Mouse (Mus musculus) gastrocnemius, postnatal 14 days (tissue): Measurements from ENCODE around the gene 4930415O20Rik. TPM values are rescaled to one million over a fixed set of nuclear protein-coding genes. Genes with fewer than 3 reads are reported as not detected.
"Not testable (repeated sequence)": the region's sequence is repeated elsewhere in the genome, so short reads cannot be mapped to it uniquely, and the experiment has no call there.

Experiments
- DNase-seq: peaks from one replicate; pipeline ENCODE4 v3.0.0; 2021; ENCODE audit warnings: mixed read lengths
- intact Hi-C: fragments of 180-260 bp; cut with DNase I; formaldehyde crosslinking; loops from one replicate; pipeline ENCODE4 v1.15.1; 2025; ENCODE audit warnings: low total_unique reads
- total RNA-seq, 2 experiments: library from RNA; stranded (reverse); gene quantifications; 2 replicates each; pipeline ENCODE4 v1.2.3; 2021

The 4930415O20Rik gene
- total RNA-seq, 2 experiments from 2014 or later: 0.44 TPM; not detected in 1

DNA sequence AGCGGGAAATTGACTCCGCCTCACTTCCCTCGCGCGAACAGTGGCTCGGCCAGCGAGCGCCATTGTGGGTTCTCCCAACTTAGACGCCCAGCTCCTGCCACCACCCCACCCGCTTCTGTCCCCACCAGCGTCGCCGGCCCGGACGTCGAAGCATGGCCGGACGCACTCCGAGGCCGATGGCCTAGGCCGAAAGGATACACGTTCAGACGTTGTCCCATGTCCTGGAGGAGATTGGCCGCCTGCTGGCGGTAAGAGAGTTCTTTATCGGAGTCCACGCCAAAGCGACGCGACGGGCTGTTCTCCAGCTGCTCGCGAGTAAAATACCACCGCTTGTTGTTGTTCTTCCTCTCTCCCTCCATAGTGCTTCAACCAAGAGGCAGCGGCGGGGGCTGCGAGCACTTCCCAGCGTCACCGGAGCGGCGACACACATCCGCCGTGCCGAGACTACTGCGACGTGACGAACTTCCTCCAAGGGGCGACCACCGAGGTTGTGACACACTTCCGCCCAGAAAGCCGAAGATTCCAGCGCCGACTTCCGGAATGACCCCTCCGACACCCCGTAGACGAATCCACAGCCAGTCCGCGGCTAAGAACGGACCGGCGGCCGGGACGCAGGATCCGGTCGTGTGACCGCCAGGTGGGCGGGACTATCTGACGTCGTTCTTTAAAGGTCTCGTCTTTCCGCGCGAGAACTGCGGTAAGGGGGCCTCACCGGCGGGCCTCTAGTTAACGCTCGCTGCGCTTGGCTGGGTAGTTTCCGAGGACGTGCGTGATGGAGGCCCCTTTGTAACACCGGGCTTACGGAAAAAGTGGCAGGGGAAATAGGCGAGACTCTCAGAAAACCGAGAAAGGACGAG lies 3.3 kb upstream of the 4930415O20Rik start:
- intact Hi-C loops: no loop called here
- peak; percentile 99 for DNase-seq

DNA sequence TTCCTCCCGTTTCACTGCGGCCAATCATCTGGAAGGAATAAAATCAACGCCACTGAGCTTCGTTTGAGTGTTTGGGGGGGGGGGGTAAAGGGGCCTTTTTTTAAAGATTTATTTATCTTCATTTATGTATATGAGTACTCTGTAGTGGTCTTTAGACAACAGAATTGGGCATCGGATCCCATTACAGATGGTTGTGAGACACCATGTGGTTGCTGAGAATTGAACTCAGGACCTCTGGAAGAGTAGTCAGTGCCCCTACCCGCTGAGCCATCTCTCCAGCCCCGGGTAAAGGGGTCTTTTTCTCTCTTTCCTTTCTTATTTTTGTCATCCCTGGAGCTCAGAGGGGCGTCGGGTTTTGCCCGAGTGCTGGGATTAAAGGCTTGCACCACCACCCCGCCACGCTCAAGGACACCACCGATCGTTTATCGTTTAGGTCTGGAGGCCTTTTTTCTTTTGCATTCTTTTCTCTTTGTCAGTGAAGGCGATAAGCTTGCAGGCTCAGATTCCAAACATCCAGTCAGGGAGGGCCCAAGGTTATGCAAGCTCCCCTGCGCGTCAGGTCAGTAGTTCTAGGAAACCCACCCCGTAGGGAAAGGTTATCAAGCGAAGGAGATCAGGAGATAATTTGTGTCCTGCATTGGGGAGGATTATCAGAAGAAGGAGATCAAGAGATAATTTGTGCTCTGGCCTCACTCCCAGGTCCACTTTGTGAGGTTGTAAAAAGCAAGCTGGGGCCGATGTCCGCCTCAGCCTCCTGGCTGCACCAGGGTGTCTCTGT lies 2.4 kb upstream of the 4930415O20Rik start:
- no peak for DNase-seq
- intact Hi-C loops: no loop called here

- intact Hi-C loops: no loop called here
- DNase-seq: no peak
Observed at GRCm38 (mm10) chr15:98569216-98569615, 1.6 kb upstream of the 4930415O20Rik start.

DNA sequence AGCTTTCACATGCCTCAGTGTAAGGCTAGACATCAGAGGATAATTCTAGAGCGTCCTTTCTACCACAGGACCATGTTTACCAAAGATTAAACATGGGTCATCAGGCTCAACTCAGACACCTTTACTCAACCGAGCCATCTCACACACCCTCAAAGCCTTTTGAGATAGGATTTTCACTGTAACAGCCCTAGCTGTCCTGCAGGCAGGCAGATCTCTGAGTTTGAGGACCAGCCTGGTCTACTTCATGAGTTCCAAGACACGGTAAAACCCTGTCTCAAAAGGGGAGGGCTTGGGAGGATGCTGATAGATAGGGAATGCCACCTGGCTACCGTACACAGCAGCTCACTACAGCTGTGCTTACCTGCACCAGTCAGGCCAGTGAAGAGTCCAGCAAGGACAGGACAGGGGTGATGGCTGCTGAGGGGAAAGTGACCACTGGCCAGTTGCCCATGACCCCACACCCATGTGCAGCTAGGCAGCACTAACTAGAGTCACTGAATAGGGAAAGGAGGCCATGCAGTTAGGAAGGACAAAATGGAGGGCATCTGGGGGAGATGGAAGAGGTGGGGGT lies 924 bp upstream of the 4930415O20Rik start:
- intact Hi-C loops: no loop called here
- no peak for DNase-seq

DNA sequence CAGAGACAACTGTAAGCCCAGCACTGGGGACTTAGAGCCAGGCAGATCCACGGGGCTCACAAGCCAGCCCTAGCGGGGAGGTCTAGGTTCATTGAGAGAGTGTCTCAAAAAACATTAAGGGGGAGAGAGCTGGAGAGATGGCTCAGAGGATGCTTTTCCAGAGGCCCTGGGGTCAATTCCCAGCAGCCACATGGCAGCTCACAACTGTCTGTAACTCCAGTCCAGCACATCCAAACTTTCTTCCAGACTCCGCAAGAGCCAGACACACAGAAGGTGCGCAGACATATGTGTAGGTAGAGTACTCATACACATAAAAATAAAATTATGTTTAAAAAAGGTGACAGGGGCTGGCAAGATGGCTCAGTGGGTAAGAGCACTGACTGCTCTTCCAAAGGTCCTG lies 2.5 kb downstream of the 4930415O20Rik start:
- intact Hi-C loops: no loop called here
- DNase-seq: no peak

DNA sequence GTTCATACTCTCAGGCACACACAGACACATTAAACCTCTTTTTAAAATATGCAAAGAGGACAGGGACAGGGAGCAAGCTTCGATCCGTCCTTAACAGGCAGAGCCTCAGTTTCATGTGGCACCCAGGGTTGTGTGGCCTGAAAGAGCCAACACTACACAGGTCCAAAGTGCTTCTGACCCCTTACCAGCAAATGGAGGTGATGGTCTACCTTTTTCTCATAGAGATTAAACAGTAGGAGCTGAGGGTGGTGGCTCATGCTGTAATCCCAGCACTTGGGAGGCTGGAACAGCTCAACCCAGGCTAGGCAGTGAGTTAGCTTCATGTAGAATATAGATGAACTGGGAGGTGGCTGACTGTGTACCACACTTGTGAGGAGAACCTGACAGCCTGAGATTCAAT lies 8.5 kb downstream of the 4930415O20Rik start:
- no peak for DNase-seq
- intact Hi-C loops: no loop called here

GRCm38 (mm10) chr15:98579795-98580464 lies 9.1 kb downstream of the 4930415O20Rik start:
- intact Hi-C loops: loop anchor here (2.0 kb wide), 1 partner anchor 37 kb away; no protein-coding TSS in a partner anchor
- DNase-seq: peak; percentile 69

DNA sequence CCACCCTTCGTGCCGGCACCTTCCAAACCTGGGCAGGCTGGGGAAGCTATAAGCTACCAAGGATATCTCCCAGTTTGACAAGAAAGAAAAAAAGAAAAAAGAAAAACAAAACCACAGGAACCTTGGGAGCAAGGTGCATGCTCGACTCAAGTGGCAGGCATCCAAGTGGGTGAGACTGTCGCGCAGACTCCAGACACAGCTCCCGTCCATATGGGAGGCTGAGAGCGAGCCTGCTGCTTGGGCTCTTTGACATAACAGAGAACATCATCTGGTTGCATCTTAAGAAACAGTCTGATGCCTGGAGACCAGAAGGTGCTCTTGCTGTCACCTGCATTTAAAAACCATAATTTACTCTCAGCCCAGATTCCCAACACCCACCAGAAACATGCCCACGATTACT lies 11.6 kb downstream of the 4930415O20Rik start:
- intact Hi-C loops: no loop called here
- DNase-seq: no peak

DNA sequence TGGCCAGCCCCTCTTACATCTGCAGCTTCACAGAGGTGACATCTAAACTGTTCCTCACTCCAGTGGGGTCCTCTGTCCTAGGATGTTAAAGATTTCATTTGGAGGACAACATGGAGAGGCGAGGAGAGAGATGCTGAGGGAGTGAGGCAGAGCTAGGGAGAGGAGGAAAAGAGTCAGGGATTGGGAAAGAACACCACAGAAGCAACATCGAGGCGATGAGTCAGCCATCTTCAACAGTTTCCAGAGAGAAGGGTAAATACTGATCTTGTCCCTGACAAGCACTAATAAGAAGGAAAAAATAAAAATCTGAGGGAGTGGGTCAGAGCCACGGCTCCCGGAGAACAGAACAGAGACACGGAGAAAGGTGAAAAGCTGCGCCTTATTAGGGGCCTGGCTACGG lies 12.2 kb downstream of the 4930415O20Rik start:
- intact Hi-C loops: no loop called here
- no peak for DNase-seq

GRCm38 (mm10) chr15:98585421-98585820 lies 14.6 kb downstream of the 4930415O20Rik start:
- DNase-seq: no peak
- intact Hi-C loops: no loop called here

DNA sequence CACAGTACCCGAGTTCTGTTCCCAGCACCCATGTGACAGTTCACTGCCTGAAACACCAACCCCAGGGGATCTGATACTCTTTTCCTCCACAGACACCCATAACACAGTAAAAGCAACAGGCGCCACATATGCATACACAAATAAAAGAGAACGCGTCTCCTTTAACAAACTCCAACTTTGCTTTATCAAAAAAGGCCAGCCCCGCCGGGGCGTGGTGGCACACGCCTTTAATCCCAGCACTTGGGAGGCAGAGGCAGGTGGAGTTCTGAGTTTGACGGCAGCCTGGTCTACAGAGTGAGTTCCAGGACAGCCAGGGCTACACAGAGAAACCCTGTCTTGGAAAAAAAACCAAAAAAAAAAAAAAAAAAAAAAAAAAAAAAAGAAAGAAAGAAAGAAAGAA lies 15.3 kb downstream of the 4930415O20Rik start:
- intact Hi-C loops, DNase-seq: not testable (repeated sequence)

DNA sequence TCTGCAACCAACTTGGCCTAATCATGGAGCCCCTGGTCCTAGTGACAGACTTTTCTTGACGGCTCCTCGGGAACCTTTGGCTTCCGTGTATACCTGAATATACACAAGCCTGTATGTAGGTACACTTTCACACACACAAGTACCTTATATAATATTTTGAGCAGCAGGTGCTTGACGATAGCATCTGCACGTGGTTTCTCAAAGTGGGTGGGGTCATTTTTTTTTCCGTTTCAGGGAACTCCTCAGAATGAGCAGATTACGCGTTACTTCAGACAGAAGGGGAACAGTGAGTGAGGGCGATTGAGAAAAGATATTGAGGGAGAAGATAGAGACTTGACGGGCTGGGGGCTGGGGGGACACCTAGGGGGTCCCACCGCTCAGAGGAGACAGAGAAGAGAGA lies 16.9 kb downstream of the 4930415O20Rik start:
- intact Hi-C loops: no loop called here
- no peak for DNase-seq

- intact Hi-C loops: no loop called here
- DNase-seq: no peak
Observed at GRCm38 (mm10) chr15:98589640-98590336, 19.0 kb downstream of the 4930415O20Rik start.

DNA sequence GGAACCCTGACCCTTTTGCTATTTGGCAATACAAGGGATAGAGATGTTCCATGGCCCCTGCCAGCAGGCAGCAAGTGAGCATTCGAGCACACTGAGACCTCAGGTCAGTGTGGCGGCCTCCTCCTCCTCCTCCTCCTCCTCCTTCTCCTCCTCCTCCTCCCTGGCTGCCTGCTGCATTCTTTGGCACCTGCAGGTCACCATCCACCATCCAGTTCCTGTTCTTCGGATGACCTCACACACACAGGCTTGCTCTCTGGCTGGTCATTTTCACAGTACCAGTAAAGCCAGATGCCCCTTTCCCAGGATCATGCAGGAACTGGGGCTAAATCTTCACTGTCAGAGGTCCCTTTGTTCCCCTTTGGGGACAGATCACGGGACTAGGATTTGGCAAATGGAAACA lies 20.6 kb downstream of the 4930415O20Rik start:
- DNase-seq: no peak
- intact Hi-C loops: no loop called here

- intact Hi-C loops: no loop called here
- no peak for DNase-seq
Observed at GRCm38 (mm10) chr15:98594193-98594592, 23.4 kb downstream of the 4930415O20Rik start.

GRCm38 (mm10) chr15:98595049-98595448 lies 24.2 kb downstream of the 4930415O20Rik start:
- DNase-seq: no peak
- intact Hi-C loops: no loop called here

DNA sequence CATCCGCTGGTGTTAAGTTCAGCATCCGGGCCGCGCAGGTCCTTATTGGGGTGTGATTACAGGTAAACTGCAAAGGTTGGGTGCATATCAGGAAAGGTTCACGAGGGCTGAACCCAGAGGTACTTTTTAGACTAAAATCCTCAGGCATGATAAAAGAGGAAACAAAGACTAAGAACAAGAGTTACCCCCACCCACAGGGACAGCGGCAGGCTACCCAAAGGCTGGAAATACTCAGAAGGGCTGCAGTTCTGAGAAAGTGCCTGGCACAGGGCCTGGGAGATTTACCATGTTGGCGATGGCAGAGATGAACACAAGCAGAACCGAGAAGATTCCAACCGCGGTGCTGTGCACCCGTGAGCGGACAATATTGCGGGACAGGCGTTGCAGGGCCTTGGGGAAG lies 25.8 kb downstream of the 4930415O20Rik start:
- intact Hi-C loops: no loop called here
- DNase-seq: no peak

DNA sequence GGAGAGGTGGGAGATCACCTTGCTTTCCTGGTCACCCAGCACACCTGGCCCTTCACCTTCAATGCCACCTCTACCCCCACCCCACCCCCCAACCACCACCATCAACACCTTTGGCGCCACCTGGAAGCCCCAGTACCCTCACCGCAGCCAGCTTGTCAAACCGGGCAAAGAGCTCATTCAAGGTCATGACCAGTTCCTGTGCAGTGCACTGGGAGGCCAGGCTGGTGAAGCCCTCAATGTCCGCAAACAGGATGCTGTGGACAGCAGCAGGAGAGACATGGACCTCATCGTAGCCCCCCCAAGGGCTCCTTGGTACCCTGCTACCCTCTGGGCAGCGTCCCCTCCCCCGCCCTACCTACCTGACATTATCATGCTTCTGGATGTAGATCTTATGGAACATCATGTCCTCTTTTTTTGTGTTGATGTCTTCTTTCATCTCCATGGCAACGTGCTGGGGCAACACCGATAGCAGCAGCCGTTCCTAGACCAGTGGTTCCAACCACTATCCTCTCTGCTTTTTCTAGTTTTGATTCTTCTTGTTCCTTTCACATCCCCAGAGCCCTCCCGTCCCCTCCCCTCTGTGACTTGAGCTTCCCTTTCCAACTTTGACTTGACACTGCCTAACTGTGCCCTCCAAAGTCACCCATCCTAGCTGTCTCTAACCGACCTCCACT lies 29.4 kb downstream of the 4930415O20Rik start:
- intact Hi-C loops: loop anchor here (2.0 kb wide), 1 partner anchor 29 kb away; no protein-coding TSS in a partner anchor
- no peak for DNase-seq

- no peak for DNase-seq
- intact Hi-C loops: loop anchor here (2.0 kb wide), 1 partner anchor 27 kb away; no protein-coding TSS in a partner anchor
Observed at GRCm38 (mm10) chr15:98601832-98602190, 31.0 kb downstream of the 4930415O20Rik start.
